29 mouse cellular contexts compared by ENCODE assay signal in genomic region chr9:23206181-23206580, GRCm38 (mm10). TPM values are rescaled to one million over a fixed set of nuclear protein-coding genes. Genes with fewer than 3 reads are reported as not detected.
DNase-seq lines count a peak whose midpoint lies in the region; ATAC-seq lines count a peak whose summit lies in the region.
"Had no signal": no experiment of that assay in that cellular context is flagged by ENCODE, and none has a peak within 500 bp of the region (broad histone marks: within the 10 kb centered on the region; RNA-seq: fewer than 3 reads in every experiment).

No protein-coding gene starts in this region.

- H3K4me3 ChIP-seq in midbrain, embryonic 11.5 days (ENCODE audit: low read depth, low read length) = no peak overlapping the region
- no peak overlapping the region for H3K4me3 ChIP-seq in midbrain, embryonic 16.5 days (ENCODE audit: low read depth, low read length)
- no peak overlapping the region for H3K4me3 ChIP-seq in kidney, embryonic 16.5 days (ENCODE audit: low read length)
- H3K4me3 ChIP-seq: forebrain, embryonic 13.5 days; heart, embryonic 13.5 days; intestine, embryonic 15.5 days; lung, embryonic 15.5 days; midbrain, embryonic 12.5 days; neural tube, embryonic 15.5 days had no signal

- H3K36me3 ChIP-seq in midbrain, embryonic 11.5 days (ENCODE audit: control insufficient read depth, insufficient read depth, low read length) = no peaks in the 10 kb centered on the region
- no peaks in the 10 kb centered on the region for H3K36me3 ChIP-seq in midbrain, embryonic 16.5 days (ENCODE audit: control insufficient read depth, insufficient read depth, low read length)
- H3K36me3 ChIP-seq in kidney, embryonic 16.5 days (ENCODE audit: insufficient read depth, low read length) = no peaks in the 10 kb centered on the region
- H3K36me3 ChIP-seq: heart, embryonic 13.5 days; intestine, embryonic 15.5 days; lung, embryonic 15.5 days; midbrain, embryonic 12.5 days; neural tube, embryonic 15.5 days had no signal

- intact Hi-C loops in heart, postnatal 25 days (cut with DNase I) = no loop called here

- no peaks in the 10 kb centered on the region for H3K9me3 ChIP-seq in midbrain, embryonic 11.5 days (ENCODE audit: control insufficient read depth, low read length)
- no peaks in the 10 kb centered on the region for H3K9me3 ChIP-seq in midbrain, embryonic 16.5 days (replicated peaks; ENCODE audit: control insufficient read depth, low read length, poor library complexity, severe bottlenecking)
- no peaks in the 10 kb centered on the region for H3K9me3 ChIP-seq in kidney, embryonic 16.5 days (ENCODE audit: low read length)
- H3K9me3 ChIP-seq: forebrain, embryonic 13.5 days; heart, embryonic 13.5 days; intestine, embryonic 15.5 days; lung, embryonic 15.5 days; midbrain, embryonic 12.5 days; neural tube, embryonic 15.5 days had no signal

- H3K27me3 ChIP-seq in midbrain, embryonic 11.5 days (ENCODE audit: control insufficient read depth, insufficient read depth, low read length) = no peaks in the 10 kb centered on the region
- no peaks in the 10 kb centered on the region; the same call in 1 of the 2 replicates for H3K27me3 ChIP-seq in midbrain, embryonic 16.5 days (ENCODE audit: control insufficient read depth, insufficient read depth, low read depth, low read length)
- H3K27me3 ChIP-seq in kidney, embryonic 16.5 days (ENCODE audit: insufficient read depth, low read length) = peaks cover 5% of the 10 kb centered on the region; the same call in 1 of the 2 replicates
- H3K27me3 ChIP-seq: forebrain, embryonic 13.5 days; intestine, embryonic 15.5 days had no signal

- ATAC-seq in midbrain, embryonic 11.5 days (ENCODE audit: low FRiP score) = no peak
- ATAC-seq in midbrain, embryonic 16.5 days = no peak
- ATAC-seq in kidney, embryonic 16.5 days (ENCODE audit: low FRiP score, low TSS enrichment) = peak; percentile 54; the same call in 1 of the 2 replicates
- ATAC-seq: forebrain, embryonic 13.5 days; hindbrain, embryonic 16.5 days; intestine, embryonic 15.5 days had no signal

- no peak overlapping the region for H3K27ac ChIP-seq in midbrain, embryonic 11.5 days (ENCODE audit: low read depth, low read length)
- no peak overlapping the region for H3K27ac ChIP-seq in midbrain, embryonic 16.5 days (ENCODE audit: low read length)
- no peak overlapping the region for H3K27ac ChIP-seq in kidney, embryonic 16.5 days (ENCODE audit: low read length)
- H3K27ac ChIP-seq: forebrain, embryonic 13.5 days; heart, embryonic 13.5 days; intestine, embryonic 15.5 days; lung, embryonic 15.5 days; midbrain, embryonic 12.5 days; neural tube, embryonic 15.5 days had no signal

- no peak overlapping the region for H3K9ac ChIP-seq in midbrain, embryonic 11.5 days (ENCODE audit: low read length)
- no peak overlapping the region for H3K9ac ChIP-seq in midbrain, embryonic 16.5 days (ENCODE audit: low read depth, low read length)
- H3K9ac ChIP-seq in kidney, embryonic 16.5 days (replicated peaks; ENCODE audit: low read length) = no peak overlapping the region
- H3K9ac ChIP-seq: forebrain, embryonic 13.5 days; heart, embryonic 13.5 days; intestine, embryonic 15.5 days; lung, embryonic 15.5 days; midbrain, embryonic 12.5 days; neural tube, embryonic 15.5 days had no signal

- H3K4me2 ChIP-seq in midbrain, embryonic 11.5 days = no peak overlapping the region
- H3K4me2 ChIP-seq in midbrain, embryonic 16.5 days (ENCODE audit: low read length) = no peak overlapping the region
- no peak overlapping the region for H3K4me2 ChIP-seq in kidney, embryonic 16.5 days (replicated peaks; ENCODE audit: low read depth, low read length)
- H3K4me2 ChIP-seq: forebrain, embryonic 13.5 days; heart, embryonic 13.5 days; intestine, embryonic 15.5 days; lung, embryonic 15.5 days; midbrain, embryonic 12.5 days; neural tube, embryonic 15.5 days had no signal

- H3K4me1 ChIP-seq in midbrain, embryonic 11.5 days (ENCODE audit: control insufficient read depth, insufficient read depth, low read length) = peaks cover 18% of the 10 kb centered on the region
- peaks cover 12% of the 10 kb centered on the region; the same call in 1 of the 2 replicates for H3K4me1 ChIP-seq in midbrain, embryonic 16.5 days (ENCODE audit: control insufficient read depth, insufficient read depth, low read length)
- H3K4me1 ChIP-seq in kidney, embryonic 16.5 days (ENCODE audit: insufficient read depth, low read length) = no peaks in the 10 kb centered on the region
- H3K4me1 ChIP-seq: intestine, embryonic 15.5 days; lung, embryonic 15.5 days had no signal

- 88% methylated on average over 5 of the region's 5 CpGs for WGBS in midbrain, embryonic 11.5 days
- 84% methylated on average over 5 of the region's 5 CpGs for WGBS in midbrain, embryonic 16.5 days
- WGBS in kidney, embryonic 16.5 days = 82% methylated on average over 5 of the region's 5 CpGs

- peak; percentile 88 for DNase-seq in heart, adult 11 months
- DNase-seq in heart, postnatal 25 days (ENCODE audit: low spot score) = no peak
- peak; percentile 76 for DNase-seq in midbrain, embryonic 11.5 days (ENCODE audit: low spot score, missing footprints)
- DNase-seq in thymus, postnatal 4 days = no peak
- no peak for DNase-seq in gastrocnemius, adult 8-10 months (ENCODE audit: low spot score in 2 of 2)
- DNase-seq in urinary bladder, postnatal 36 days (ENCODE audit: low spot score in 2 of 2) = no peak
- DNase-seq: adrenal gland, adult 2 months; cerebellum, adult 11 months; cerebellum, adult 9-10 months; cerebellum, postnatal 36 days; gastrocnemius, postnatal 36 days; heart, postnatal 10 days; layer of hippocampus, adult 9-11 months; liver; lung, postnatal 36 days; retina, postnatal 1 day; right cerebral cortex, postnatal 14 days had no signal

RNA-seq across cellular contexts. Expression of gene Bmper, which starts 16.7 kb away (rescaled TPM):
- 1 to 10 TPM; 3.6 to 5.1 TPM for total RNA-seq in heart, postnatal 25 days (2021)
- 1.4 and 2.7 TPM in 2 replicates for polyA plus RNA-seq in midbrain, embryonic 11.5 days (2014; fragmentation: Nextera tagmentation; extraction: Ambion mirVana)
- 8.0 and 9.6 TPM in 2 replicates for polyA plus RNA-seq in midbrain, embryonic 16.5 days (2015; fragmentation: Nextera tagmentation; extraction: Ambion mirVana)
- polyA plus RNA-seq in kidney, embryonic 16.5 days (2015; fragmentation: Nextera tagmentation; extraction: Ambion mirVana) = 20.3 and 21.0 TPM in 2 replicates
- 1 to 10 TPM; 2.0 to 5.3 (median 3.0) TPM for total RNA-seq in gastrocnemius, adult 8-10 months (2022)
- total RNA-seq: megakaryocyte, adult 5-6 weeks; MEL; monocyte, adult 5-6 weeks had no signal

Comparison
In these comparisons a context has a peak if more than half of its experiments do, and no peak if none do; other contexts are left out.
1. DNase-seq: peak in heart, adult 11 months (single experiment) and midbrain, embryonic 11.5 days (single experiment); none in heart, postnatal 25 days (single experiment), thymus, postnatal 4 days (single experiment), gastrocnemius, adult 8-10 months (0 of 2) and urinary bladder, postnatal 36 days (0 of 2).